Mouse (Mus musculus) large intestine, adult 2 months (tissue): Measurements from ENCODE around the gene Srr. TPM values are rescaled to one million over a fixed set of nuclear protein-coding genes. Genes with fewer than 3 reads are reported as not detected.

Experiments used
- DNase-seq: peaks from one replicate; pipeline ENCODE4 v3.0.0-alpha.2; 2012; ENCODE audit warnings: low read depth, low spot score
- WGBS: fragments of 180-500 bp; shearing (Covaris S2); methylation state at CpG from one replicate; pipeline ENCODE4 v1.1.7; 2018; 5-methylcytosine and 5-hydroxymethylcytosine counted together
- polyA plus RNA-seq: library from polyadenylated mRNA; depleted of rRNA; stranded (reverse); fragments of >200 nt; gene quantifications from 2 replicates; pipeline ENCODE4 v1.2.3, GENCODE M21; 2012

Srr gene
- polyA plus RNA-seq, 1 experiment: 8.6 TPM

GRCm38 (mm10) chr11:74908618-74909399 is 16.9 kb downstream of the Srr start:
- no peak for DNase-seq
- 66% methylated on average over 12 of the region's 12 CpGs for WGBS

- WGBS: 93% methylated on average over 6 of the region's 6 CpGs
- DNase-seq: no peak
Measured at GRCm38 (mm10) chr11:74907850-74908249, 17.9 kb downstream of the Srr start.

GRCm38 (mm10) chr11:74902416-74902815 is 23.3 kb downstream of the Srr start:
- WGBS: 50% methylated on average over 5 of the region's 5 CpGs
- DNase-seq: no peak

- no peak for DNase-seq
- 34% methylated on average over 6 of the region's 6 CpGs for WGBS
Measured at GRCm38 (mm10) chr11:74901555-74901954, 24.2 kb downstream of the Srr start.

GRCm38 (mm10) chr11:74898517-74898827 is 27.3 kb downstream of the Srr start:
- no peak for DNase-seq
- WGBS: under 1% methylated on average over 7 of the region's 7 CpGs

- under 1% methylated on average over 54 of the region's 54 CpGs for WGBS
- DNase-seq: peak; percentile 72
Measured at GRCm38 (mm10) chr11:74897678-74898516, 27.9 kb downstream of the Srr start, which contains the start of gene Tsr1. TSS of gene Tsr1 (plus strand) at chr11:74898071.

GRCm38 (mm10) chr11:74896901-74897677 is 28.7 kb downstream of the Srr start, which contains the start of gene Sgsm2:
TSS of gene Sgsm2 (minus strand) at chr11:74897060.
- no peak for DNase-seq
- under 1% methylated on average over 60 of the region's 74 CpGs for WGBS

- WGBS: 1% methylated on average over 47 of the region's 55 CpGs
- no peak for DNase-seq
Measured at GRCm38 (mm10) chr11:74895980-74896900, 29.5 kb downstream of the Srr start.

GRCm38 (mm10) chr11:74894619-74895018 is 31.1 kb downstream of the Srr start:
- no peak for DNase-seq
- WGBS: 62% methylated on average over 4 of the region's 4 CpGs

- DNase-seq: no peak
- 72% methylated on average over 10 of the region's 10 CpGs for WGBS
Measured at GRCm38 (mm10) chr11:74883098-74883497, 42.6 kb downstream of the Srr start.

GRCm38 (mm10) chr11:74881979-74882378 is 43.8 kb downstream of the Srr start:
- no peak for DNase-seq
- WGBS: 77% methylated on average over 14 of the region's 14 CpGs

- DNase-seq: no peak
- 79% methylated on average over 9 of the region's 9 CpGs for WGBS
Measured at GRCm38 (mm10) chr11:74880999-74881398, 44.7 kb downstream of the Srr start.

- no peak for DNase-seq
- 15% methylated on average over 9 of the region's 9 CpGs for WGBS
Measured at GRCm38 (mm10) chr11:74876801-74877200, 48.9 kb downstream of the Srr start.

GRCm38 (mm10) chr11:74874630-74875029 is 51.1 kb downstream of the Srr start:
- no peak for DNase-seq
- WGBS: 93% methylated on average over 3 of the region's 3 CpGs

GRCm38 (mm10) chr11:74870991-74871622 is 54.6 kb downstream of the Srr start:
- 16% methylated on average over 12 of the region's 12 CpGs for WGBS
- no peak for DNase-seq

GRCm38 (mm10) chr11:74870544-74870943 is 55.2 kb downstream of the Srr start:
- 65% methylated on average over 4 of the region's 4 CpGs for WGBS
- DNase-seq: no peak

- no peak for DNase-seq
- 90% methylated on average over 6 of the region's 6 CpGs for WGBS
Measured at GRCm38 (mm10) chr11:74869603-74870002, 56.1 kb downstream of the Srr start.

- no peak for DNase-seq
Measured at GRCm38 (mm10) chr11:74868046-74868760, 57.5 kb downstream of the Srr start.

More at GRCm38 (mm10) chr11:74868046-74868760, 57.5 kb downstream of the Srr start:
- 87% methylated on average over 13 of the region's 13 CpGs for WGBS
